Mouse (Mus musculus) left cerebral cortex, postnatal 36 days (tissue): ENCODE results near the gene Gimap5. TPM values are rescaled to one million over a fixed set of nuclear protein-coding genes. Genes with fewer than 3 reads are reported as not detected.

Experiments
- DNase-seq, 2 experiments: peaks; one replicate each; pipeline ENCODE4 v3.0.0; 2021 to 2022; ENCODE audit warnings: low spot score in 2 of 2, mixed read lengths in 1 of 2
- intact Hi-C: fragments of 180-260 bp; cut with DNase I; formaldehyde crosslinking; loops from one replicate; pipeline ENCODE4 v1.15.1; 2025
- total RNA-seq, 2 experiments: library from RNA; stranded (reverse); gene quantifications; 2 replicates each; pipeline ENCODE4 v1.2.3; 2021

Gene Gimap5
- total RNA-seq, 2 experiments from 2014 or later: 0.96 to 1.1 TPM

- DNase-seq: no peak
- intact Hi-C loops: no loop called here
These were observed 6.8 kb upstream of the Gimap5 start, which contains the start of gene Gimap1 for GRCm38 (mm10) chr6:48738961-48739779. Gimap1 (plus strand) TSS chr6:48739054.

- no peak for DNase-seq
- intact Hi-C loops: no loop called here
These were observed 6.3 kb upstream of the Gimap5 start for GRCm38 (mm10) chr6:48739780-48740055.

- intact Hi-C loops: no loop called here
- no peak for DNase-seq
These were observed 5.4 kb upstream of the Gimap5 start for GRCm38 (mm10) chr6:48740501-48741169.

GRCm38 (mm10) chr6:48741273-48741672 lies 4.7 kb upstream of the Gimap5 start:
- DNase-seq: no peak
- intact Hi-C loops: no loop called here

- intact Hi-C loops: no loop called here
- no peak for DNase-seq
These were observed 4.2 kb upstream of the Gimap5 start for GRCm38 (mm10) chr6:48741711-48742206.

- intact Hi-C loops: no loop called here
- peak in 1 of 2 experiments; percentile 10 for DNase-seq
These were observed 3.3 kb upstream of the Gimap5 start for GRCm38 (mm10) chr6:48742422-48743351.

- intact Hi-C loops: no loop called here
- DNase-seq: no peak
These were observed 507 bp upstream of the Gimap5 start for GRCm38 (mm10) chr6:48745490-48745889.

- no peak for DNase-seq
- intact Hi-C loops: loop anchor here (2.0 kb wide), 1 partner anchor 23 kb away; the partner anchor contains the start of gene Gimap3
These were observed 1.3 kb downstream of the Gimap5 start for GRCm38 (mm10) chr6:48747091-48747966.

GRCm38 (mm10) chr6:48763567-48764270 lies 17.7 kb downstream of the Gimap5 start:
- intact Hi-C loops: no loop called here
- DNase-seq: no peak

GRCm38 (mm10) chr6:48764496-48764895 lies 18.5 kb downstream of the Gimap5 start:
- no peak for DNase-seq
- intact Hi-C loops: no loop called here

GRCm38 (mm10) chr6:48768178-48768869 lies 22.3 kb downstream of the Gimap5 start:
- no peak for DNase-seq
- intact Hi-C loops: no loop called here

- intact Hi-C loops: no loop called here
- no peak for DNase-seq
These were observed 22.9 kb downstream of the Gimap5 start for GRCm38 (mm10) chr6:48768933-48769332.

- no peak for DNase-seq
- intact Hi-C loops: loop anchor here (2.0 kb wide), 1 partner anchor 24 kb away; the partner anchor contains the start of gene Gimap5
These were observed 24.7 kb downstream of the Gimap5 start, which contains the start of gene Gimap3 for GRCm38 (mm10) chr6:48770696-48771095. Gimap3 (minus strand) TSS chr6:48770851.

- peak; percentile 65 to 75 for DNase-seq
- intact Hi-C loops: loop anchor here (1.0 kb wide), 1 partner anchor 127 kb away; no protein-coding TSS in a partner anchor
These were observed 26.0 kb downstream of the Gimap5 start for GRCm38 (mm10) chr6:48772030-48772429.

- DNase-seq: no peak
- intact Hi-C loops: no loop called here
These were observed 38.4 kb downstream of the Gimap5 start for GRCm38 (mm10) chr6:48784406-48784805.

- intact Hi-C loops: no loop called here
- no peak for DNase-seq
These were observed 39.2 kb downstream of the Gimap5 start for GRCm38 (mm10) chr6:48785189-48785588.

GRCm38 (mm10) chr6:48785601-48786000 lies 39.6 kb downstream of the Gimap5 start:
- no peak for DNase-seq
- intact Hi-C loops: no loop called here

GRCm38 (mm10) chr6:48787867-48788266 lies 41.9 kb downstream of the Gimap5 start:
- intact Hi-C loops: no loop called here
- DNase-seq: no peak
